Mouse (Mus musculus) ES-E14 (cell line): ENCODE results near the gene Fam205a1. TPM values are rescaled to one million over a fixed set of nuclear protein-coding genes. Genes with fewer than 3 reads are reported as not detected.
A peak's percentile ranks its signal among the peaks of the same experiment; 100 is the strongest.

Experiments
- DNase-seq: peaks from one replicate; pipeline ENCODE4 v3.0.0-alpha.2; 2013; ENCODE audit warnings: low read depth, low spot score
- H3K27ac ChIP-seq: 2 replicates; pipeline ENCODE4 v1.5.1; 2012; ENCODE audit warnings: low read depth, mild to moderate bottlenecking, low read length, moderate library complexity, mixed read lengths; ENCODE audit not compliant: poor library complexity, insufficient read depth, severe bottlenecking
- H3K36me3 ChIP-seq: 2 replicates; pipeline ENCODE4 v1.6.1; 2012; ENCODE audit warnings: mild to moderate bottlenecking, low read length, moderate library complexity, mixed read lengths; ENCODE audit not compliant: control insufficient read depth, poor library complexity, insufficient read depth, severe bottlenecking
- H3K4me1 ChIP-seq, 2 experiments: fragments of 150-350 bp in 1 of 2; sonication (generic) in 1 of 2; 2 replicates each; pipeline ENCODE4 v1.6.1; 2012; ENCODE audit warnings: low read length in 2 of 2, mild to moderate bottlenecking in 1 of 2, mixed read lengths in 1 of 2; ENCODE audit not compliant: control insufficient read depth in 2 of 2, insufficient read depth in 2 of 2, poor library complexity in 1 of 2
- H3K4me3 ChIP-seq, 2 experiments: fragments of 150-350 bp in 1 of 2; sonication (generic) in 1 of 2; 2 replicates each; pipeline ENCODE4 v1.5.1; 2012; ENCODE audit warnings: low read length in 2 of 2, low read depth in 1 of 2, mild to moderate bottlenecking in 1 of 2, mixed read lengths in 1 of 2; ENCODE audit not compliant: insufficient read depth in 1 of 2, poor library complexity in 1 of 2, severe bottlenecking in 1 of 2
- H3K9ac ChIP-seq: 2 replicates; pipeline ENCODE4 v1.6.1; 2012; ENCODE audit warnings: low read depth, mild to moderate bottlenecking, low read length, mixed read lengths; ENCODE audit not compliant: poor library complexity, insufficient read depth, severe bottlenecking
- H3K9me3 ChIP-seq: fragments of 150-350 bp; sonication (generic); 2 replicates; pipeline ENCODE4 v1.6.1; 2012; ENCODE audit warnings: low read depth, mild to moderate bottlenecking, low read length; ENCODE audit not compliant: control insufficient read depth, insufficient read depth
- CHD2 ChIP-seq: IDR thresholded peaks from 2 replicates; pipeline ENCODE4 v1.6.1; 2014; ENCODE audit warnings: mild to moderate bottlenecking, low read depth, low read length, inconsistent platforms
- HCFC1 ChIP-seq: IDR thresholded peaks from 2 replicates; pipeline ENCODE4 v1.6.1; 2012; ENCODE audit warnings: low read length, inconsistent platforms, borderline replicate concordance; ENCODE audit not compliant: insufficient read depth
- MAFK ChIP-seq: IDR thresholded peaks from 2 replicates; pipeline ENCODE4 v1.6.1; 2014; ENCODE audit warnings: mild to moderate bottlenecking, low read depth, low read length, inconsistent platforms; ENCODE audit not compliant: insufficient read depth
- ZC3H11A ChIP-seq: IDR thresholded peaks from 2 replicates; pipeline ENCODE4 v1.6.1; 2012; ENCODE audit warnings: low read depth, mild to moderate bottlenecking, inconsistent platforms, low read length, borderline replicate concordance
- ZNF384 ChIP-seq: IDR thresholded peaks from 2 replicates; pipeline ENCODE4 v1.6.1; 2012; ENCODE audit warnings: low read depth, low read length, inconsistent platforms
- in situ Hi-C, 2 experiments: fragments of 600-800 bp; cut with MboI; formaldehyde crosslinking; loops; one replicate each; pipeline ENCODE4 v1.15.1; 2025; ENCODE audit warnings: low sequenced_read_pairs in 2 of 2, inconsistent platforms in 1 of 2; ENCODE audit not compliant: unreplicated experiment in 2 of 2
- total RNA-seq: library from RNA; depleted of rRNA; stranded (reverse); fragments of 300-350 nt; gene quantifications from 2 replicates; pipeline ENCODE4 v1.2.3, GENCODE M21; 2012

The Fam205a1 gene
- total RNA-seq, 1 experiment = 0.04 TPM

DNA sequence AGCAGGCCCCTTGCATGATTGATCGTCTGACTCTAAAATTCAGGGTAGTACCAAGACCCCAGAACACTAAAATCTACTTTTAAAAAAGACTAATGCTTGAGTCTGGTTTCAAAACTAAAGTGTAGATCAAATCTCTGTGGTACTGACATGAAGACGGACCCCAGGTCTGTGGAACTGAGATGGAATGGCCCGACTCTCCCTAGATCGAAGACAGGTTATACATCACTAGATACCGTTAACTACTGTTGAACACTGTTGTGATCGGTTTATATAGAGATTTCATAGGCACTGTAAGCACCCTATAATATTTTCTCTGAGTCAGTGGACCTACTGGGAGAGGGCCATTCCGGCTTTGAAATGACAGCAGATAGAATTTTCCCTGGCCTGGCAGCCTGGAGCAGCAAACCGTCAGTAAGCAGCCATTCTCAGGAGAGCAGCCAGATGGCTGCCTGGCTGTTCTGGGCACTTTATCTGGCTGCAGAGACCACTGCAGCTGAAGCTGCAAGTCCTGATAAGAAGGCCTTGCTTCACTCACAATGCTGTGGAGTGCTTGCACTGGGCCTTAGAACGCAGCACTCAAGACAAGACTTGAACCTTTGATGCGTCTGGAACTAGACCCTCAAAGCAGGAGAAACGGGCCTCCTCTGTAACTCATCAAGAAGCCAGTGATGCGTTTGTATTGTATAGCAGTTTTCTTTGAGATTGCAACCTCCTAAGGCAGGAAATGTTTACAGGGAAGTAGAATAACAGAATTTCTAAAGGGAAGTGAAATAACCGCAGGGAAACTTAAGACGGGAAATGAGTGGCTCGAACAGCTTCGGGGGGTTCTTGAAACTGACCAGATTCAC, 26.4 kb upstream of the Fam205a1 start:
- no peak overlapping the region for H3K27ac ChIP-seq
- H3K4me1 ChIP-seq = no peaks in the 10 kb centered on the region
- H3K36me3 ChIP-seq = no peaks in the 10 kb centered on the region
- in situ Hi-C loops = loop anchor here (5.0 kb wide), 1 partner anchor 82 kb away; no protein-coding TSS in a partner anchor
- no peak for DNase-seq
- no peak overlapping the region for H3K9ac ChIP-seq
- TF ChIP-seq ZC3H11A (no peak), ZNF384 (no peak), CHD2 (no peak), HCFC1 (no peak), MAFK (no peak)
- H3K4me3 ChIP-seq = no peak overlapping the region
- H3K9me3 ChIP-seq = no peaks in the 10 kb centered on the region

DNA sequence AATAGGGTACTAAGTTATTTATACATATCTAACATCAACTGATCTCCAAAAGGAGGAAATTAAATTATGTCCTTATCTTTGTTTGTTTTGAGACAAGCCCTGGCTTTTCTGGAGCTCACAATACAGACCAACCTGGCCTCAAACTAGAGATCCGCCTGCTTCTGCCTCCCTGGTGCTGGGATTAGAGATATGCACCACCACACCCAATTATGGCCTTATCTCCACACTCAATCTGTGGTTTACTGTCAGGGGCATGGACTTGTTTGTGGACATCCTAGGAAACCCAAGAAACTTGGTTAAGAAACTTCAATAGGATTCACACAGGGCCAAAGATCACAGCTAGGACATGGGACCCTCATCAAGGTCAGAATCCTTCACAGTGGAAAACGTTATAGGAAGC, 24.0 kb upstream of the Fam205a1 start:
- Histone ChIP-seq H3K9me3 (no peaks in the 10 kb centered on the region), H3K27ac (no peak overlapping the region), H3K4me1 (peaks cover 0 to under 1% of the 10 kb centered on the region in 2 experiments; a peak in 1 of 4 replicates), H3K4me3 (no peak overlapping the region), H3K9ac (no peak overlapping the region), H3K36me3 (no peaks in the 10 kb centered on the region)
- TF ChIP-seq ZC3H11A (no peak), ZNF384 (no peak), CHD2 (no peak), HCFC1 (no peak), MAFK (no peak)
- in situ Hi-C loops = loop anchor here (5.0 kb wide), 1 partner anchor 85 kb away; no protein-coding TSS in a partner anchor
- DNase-seq = no peak

DNA sequence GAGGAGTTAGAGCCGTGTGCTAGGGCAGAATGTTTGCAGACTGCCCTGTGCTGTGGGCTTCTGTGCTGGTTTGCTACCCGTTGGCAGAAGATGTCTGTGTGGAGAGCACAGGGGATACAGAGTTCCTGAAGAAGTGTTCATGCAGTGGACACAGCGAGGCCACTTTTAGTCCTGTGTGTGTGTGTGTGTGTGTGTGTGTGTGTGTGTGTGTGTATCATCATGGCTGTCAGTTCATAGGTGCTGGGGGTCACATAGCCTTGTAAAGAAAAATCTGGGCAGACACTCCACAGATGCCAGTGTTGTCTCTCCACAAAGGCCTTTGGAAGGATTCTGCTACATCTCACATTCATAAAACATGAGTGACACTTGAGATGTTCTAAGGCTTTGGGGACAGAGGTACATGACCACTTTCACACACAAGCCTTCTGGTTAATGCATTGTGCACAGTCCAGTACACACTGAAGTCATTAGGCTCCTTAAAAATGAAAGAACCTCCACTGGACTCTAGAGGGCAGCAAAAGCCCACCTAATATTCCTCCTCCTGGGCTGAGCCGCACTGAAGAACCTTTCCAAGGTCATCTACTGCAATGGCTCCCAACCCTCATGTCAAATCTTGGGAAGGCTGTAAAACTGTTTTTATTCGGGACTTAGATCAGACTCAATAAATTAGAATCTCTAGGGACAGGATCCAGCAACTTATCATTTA, 23.1 kb upstream of the Fam205a1 start:
- peaks cover 0 to 2% of the 10 kb centered on the region in 2 experiments; a peak in 1 of 4 replicates for H3K4me1 ChIP-seq

DNA sequence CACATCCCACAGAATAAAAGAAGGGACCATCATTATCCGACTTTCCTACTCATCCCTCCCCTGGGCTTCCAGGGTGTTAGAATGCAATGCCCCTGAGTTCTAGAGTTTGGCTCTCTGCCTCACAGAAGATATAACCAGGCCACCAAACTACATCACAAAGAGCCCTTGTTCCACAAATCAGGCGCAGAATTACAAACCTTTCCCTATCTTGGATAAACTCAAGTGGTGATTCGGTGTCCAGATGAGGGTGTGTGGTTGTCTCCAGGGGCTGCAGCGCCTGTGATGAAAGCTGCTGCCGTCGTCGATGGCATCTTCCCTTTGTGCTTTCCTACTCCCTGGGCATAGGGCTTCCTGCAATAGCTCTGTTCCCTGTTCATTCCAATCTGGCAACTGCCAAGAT, 20.4 kb upstream of the Fam205a1 start, which contains the start of gene Fam205c:
Gene Fam205c, minus strand, starts transcription at position 101 of the 400 bp plus-strand sequence.
- Histone ChIP-seq H3K27ac (no peak within 1 kb of the TSS), H3K9ac (no peak within 1 kb of the TSS), H3K4me3 (no peak within 1 kb of the TSS), H3K36me3 (no peaks in the 10 kb centered on the region), H3K9me3 (no peaks in the 10 kb centered on the region), H3K4me1 (peaks cover 0 to 2% of the 10 kb centered on the region in 2 experiments; a peak in 1 of 4 replicates)
- TF ChIP-seq MAFK = no peak
- TF ChIP-seq CHD2 = no peak
- TF ChIP-seq ZNF384 = no peak
- no peak for TF ChIP-seq HCFC1
- TF ChIP-seq ZC3H11A = no peak
- DNase-seq = no peak
- in situ Hi-C loops = no loop called here

More for the DNA sequence above, 23.1 kb upstream of the Fam205a1 start:
- H3K9me3 ChIP-seq = no peaks in the 10 kb centered on the region
- H3K4me3 ChIP-seq = no peak overlapping the region
- in situ Hi-C loops = loop anchor here (5.0 kb wide), 1 partner anchor 86 kb away; no protein-coding TSS in a partner anchor
- H3K27ac ChIP-seq = no peak overlapping the region
- peak; percentile 64 for DNase-seq
- peak; percentile 86 for TF ChIP-seq ZC3H11A
- TF ChIP-seq CHD2 = no peak
- H3K9ac ChIP-seq = no peak overlapping the region
- H3K36me3 ChIP-seq = no peaks in the 10 kb centered on the region
